Mouse (Mus musculus): Measurements from ENCODE around the gene Decr2. TPM values are rescaled to one million over a fixed set of nuclear protein-coding genes. Genes with fewer than 3 reads are reported as not detected.
"Not testable (repeated sequence)": the region's sequence is repeated elsewhere in the genome, so short reads cannot be mapped to it uniquely, and the experiment has no call there.

Decr2 gene
- total RNA-seq, 2 experiments from 2014 or later: not detected

- ATAC-seq (replicated peaks; ENCODE audit: low FRiP score, poor library complexity, severe bottlenecking): no peak
Observed at GRCm38 (mm10) chr17:26068024-26068830, 21.9 kb downstream of the Decr2 start.

- ATAC-seq (replicated peaks; ENCODE audit: low FRiP score, poor library complexity, severe bottlenecking): no peak
Observed at GRCm38 (mm10) chr17:26066488-26067020, 23.6 kb downstream of the Decr2 start.

GRCm38 (mm10) chr17:26064916-26065315 lies 25.2 kb downstream of the Decr2 start:
- no peak for ATAC-seq (replicated peaks; ENCODE audit: low FRiP score, poor library complexity, severe bottlenecking)

- no peak for ATAC-seq (replicated peaks; ENCODE audit: low FRiP score, poor library complexity, severe bottlenecking)
Observed at GRCm38 (mm10) chr17:26057787-26058567, 32.2 kb downstream of the Decr2 start.

GRCm38 (mm10) chr17:26057278-26057677 lies 32.9 kb downstream of the Decr2 start:
- no peak for ATAC-seq (replicated peaks; ENCODE audit: low FRiP score, poor library complexity, severe bottlenecking)

GRCm38 (mm10) chr17:26055164-26055563 lies 35.0 kb downstream of the Decr2 start:
- ATAC-seq (replicated peaks; ENCODE audit: low FRiP score, poor library complexity, severe bottlenecking): no peak

GRCm38 (mm10) chr17:26054133-26054845 lies 35.8 kb downstream of the Decr2 start:
- ATAC-seq (replicated peaks; ENCODE audit: low FRiP score, poor library complexity, severe bottlenecking): no peak

GRCm38 (mm10) chr17:26052706-26053105 lies 37.4 kb downstream of the Decr2 start:
- ATAC-seq (replicated peaks; ENCODE audit: low FRiP score, poor library complexity, severe bottlenecking): no peak

- no peak for ATAC-seq (replicated peaks; ENCODE audit: low FRiP score, poor library complexity, severe bottlenecking)
Observed at GRCm38 (mm10) chr17:26052074-26052473, 38.1 kb downstream of the Decr2 start.

GRCm38 (mm10) chr17:26048118-26048517 lies 42.0 kb downstream of the Decr2 start:
- no peak for ATAC-seq (replicated peaks; ENCODE audit: low FRiP score, poor library complexity, severe bottlenecking)

- no peak for ATAC-seq (replicated peaks; ENCODE audit: low FRiP score, poor library complexity, severe bottlenecking)
Observed at GRCm38 (mm10) chr17:26046253-26046997, 43.7 kb downstream of the Decr2 start.

- no peak for ATAC-seq (replicated peaks; ENCODE audit: low FRiP score, poor library complexity, severe bottlenecking)
Observed at GRCm38 (mm10) chr17:26045285-26045684, 44.9 kb downstream of the Decr2 start.

- ATAC-seq (replicated peaks; ENCODE audit: low FRiP score, poor library complexity, severe bottlenecking): no peak
Observed at GRCm38 (mm10) chr17:26043249-26043636, 46.9 kb downstream of the Decr2 start.

GRCm38 (mm10) chr17:26042599-26043248 lies 47.4 kb downstream of the Decr2 start:
- no peak for ATAC-seq (replicated peaks; ENCODE audit: low FRiP score, poor library complexity, severe bottlenecking)

GRCm38 (mm10) chr17:26041111-26041802 lies 48.9 kb downstream of the Decr2 start:
- ATAC-seq (replicated peaks; ENCODE audit: low FRiP score, poor library complexity, severe bottlenecking): peak; percentile 58; the same call in 1 of the 2 replicates

GRCm38 (mm10) chr17:26040711-26041110 lies 49.4 kb downstream of the Decr2 start:
- not testable (repeated sequence) for ATAC-seq (replicated peaks; ENCODE audit: low FRiP score, poor library complexity, severe bottlenecking)

GRCm38 (mm10) chr17:26032037-26032436 lies 58.1 kb downstream of the Decr2 start:
- no peak for ATAC-seq (replicated peaks; ENCODE audit: low FRiP score, poor library complexity, severe bottlenecking)

GRCm38 (mm10) chr17:26031583-26031982 lies 58.6 kb downstream of the Decr2 start:
- ATAC-seq (replicated peaks; ENCODE audit: low FRiP score, poor library complexity, severe bottlenecking): no peak
